Mouse (Mus musculus) embryo, embryonic 10 days (tissue): Measurements from ENCODE around the gene Fgf8.

Experiments
- DNase-seq: peaks from one replicate; pipeline ENCODE4 v3.0.0-alpha.2; 2015; ENCODE audit warnings: low spot score

The Fgf8 gene

DNA sequence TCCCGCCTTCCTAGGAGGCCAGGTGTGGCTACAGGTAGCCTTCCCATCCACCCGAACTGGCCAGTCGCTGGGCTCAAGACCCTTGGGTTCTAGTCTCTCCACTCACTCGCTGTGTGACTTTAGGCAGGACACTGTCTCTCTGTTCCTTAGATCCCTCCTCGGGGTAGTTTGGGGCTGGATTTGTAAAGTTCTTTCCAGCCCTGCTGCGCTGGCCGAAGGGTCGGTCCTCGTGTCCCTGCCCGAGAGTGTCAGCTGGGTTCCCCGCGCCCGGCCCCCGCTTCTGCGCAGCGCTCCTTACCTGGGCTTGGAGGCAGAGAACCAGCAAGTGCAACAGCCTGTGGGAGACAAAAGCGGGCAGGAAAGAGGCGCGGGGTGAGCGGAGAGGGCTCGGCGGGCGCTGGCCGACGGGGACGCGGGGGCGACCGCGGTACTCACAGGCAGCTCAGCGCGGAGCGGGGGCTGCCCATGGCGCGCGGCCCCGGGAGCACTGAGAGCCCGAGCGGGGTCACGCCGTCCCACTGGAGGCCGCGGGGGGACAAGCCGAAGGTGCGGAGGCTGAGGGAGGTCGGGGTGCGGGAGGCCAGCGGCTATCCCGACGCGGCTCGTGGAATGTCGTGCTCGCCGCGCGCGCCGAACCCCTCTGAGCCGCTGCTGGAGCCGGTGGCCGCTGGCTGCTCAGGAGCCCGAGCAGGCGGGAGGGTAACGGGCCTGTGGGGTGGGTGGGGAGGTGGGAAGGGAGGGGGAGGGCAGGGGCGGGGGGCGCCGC is at the start of gene Fgf8:
Fgf8 (minus strand) TSS at position 698 of the 766 bp plus-strand sequence.
- DNase-seq: peak; percentile 48

DNA sequence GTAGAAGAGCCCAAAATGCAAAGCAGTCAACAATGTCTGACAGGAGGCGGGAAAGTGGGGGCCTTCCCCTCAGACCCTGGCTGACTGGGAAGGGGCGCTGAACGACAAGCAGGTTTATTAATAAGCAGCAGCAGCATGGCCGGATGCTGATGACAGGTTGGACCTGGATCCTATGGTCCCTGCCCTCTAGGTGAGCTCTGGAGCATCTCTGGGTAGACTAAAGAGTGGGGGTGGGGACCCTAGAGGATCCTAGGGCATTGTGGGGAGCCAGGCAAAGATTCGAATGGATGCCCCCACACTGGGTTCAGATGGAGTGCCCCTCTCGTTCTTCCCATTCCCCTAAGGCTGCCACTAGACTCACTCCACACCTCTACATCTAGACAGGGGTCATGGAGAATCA is 49.7 kb upstream of the Fgf8 start:
- no peak for DNase-seq

DNA sequence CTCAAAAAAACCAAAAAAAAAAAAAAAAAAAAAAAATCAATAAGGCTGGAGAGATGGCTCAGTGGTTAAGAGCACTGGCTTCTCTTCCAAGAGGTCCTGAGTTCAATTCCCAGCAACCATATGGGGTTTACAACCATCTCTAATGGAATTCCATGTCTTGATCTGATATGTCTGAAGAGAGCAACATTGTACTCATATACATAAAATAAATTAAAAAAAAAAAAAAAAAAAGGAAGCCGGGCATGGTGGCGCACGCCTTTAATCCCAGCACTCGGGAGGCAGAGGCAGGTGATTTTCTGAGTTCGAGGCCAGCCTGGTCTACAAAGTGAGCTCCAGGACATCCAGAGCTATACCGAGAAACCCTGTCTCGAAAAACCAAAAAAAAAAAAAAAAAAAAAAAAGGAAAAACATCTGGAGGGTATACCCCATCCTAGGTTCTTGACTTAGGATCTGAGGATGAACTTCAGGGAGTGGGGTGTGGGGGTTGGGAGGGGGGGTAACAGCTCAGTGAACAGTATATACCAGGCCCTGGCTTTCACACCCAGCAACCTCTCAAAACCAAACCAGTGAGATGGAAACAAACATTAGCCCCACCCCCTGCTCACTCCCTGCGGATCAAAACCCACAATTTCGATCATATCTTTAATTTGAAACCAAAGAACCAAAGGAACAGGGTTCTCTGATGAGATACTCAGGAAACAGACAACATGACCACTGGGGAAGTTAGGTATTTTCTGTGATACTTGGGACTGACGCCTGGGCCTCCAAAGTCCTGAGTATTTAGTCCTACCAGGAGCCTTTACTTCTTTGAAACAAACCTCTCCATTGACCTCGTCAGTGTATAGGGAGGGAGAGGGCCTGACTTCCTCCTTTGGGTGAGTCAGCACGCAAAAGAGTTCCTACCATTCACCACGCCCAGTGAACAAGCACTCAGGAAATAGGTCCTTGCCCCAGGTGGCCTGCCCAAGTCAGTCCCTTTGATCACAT is 47.5 kb upstream of the Fgf8 start:
- DNase-seq: no peak

DNA sequence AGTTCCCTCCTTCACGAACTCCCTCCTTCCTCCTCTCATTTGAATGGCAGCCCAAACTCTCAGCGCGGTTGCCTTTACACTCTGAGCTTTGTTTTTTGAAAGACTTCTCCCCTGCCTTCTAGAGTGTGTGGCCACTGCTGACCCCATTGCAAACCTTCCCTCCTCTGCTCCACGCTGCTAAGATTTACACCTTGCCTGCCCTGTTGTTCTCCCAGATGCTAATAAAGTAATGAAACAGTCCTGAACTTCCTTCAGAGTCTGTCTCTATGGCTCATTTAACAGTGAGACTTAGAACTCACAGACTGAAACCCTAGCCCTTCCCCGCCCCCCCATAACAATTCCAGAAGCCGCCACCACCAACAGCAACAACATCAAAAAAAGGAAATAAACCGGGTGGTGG is 46.6 kb upstream of the Fgf8 start:
- DNase-seq: no peak

DNA sequence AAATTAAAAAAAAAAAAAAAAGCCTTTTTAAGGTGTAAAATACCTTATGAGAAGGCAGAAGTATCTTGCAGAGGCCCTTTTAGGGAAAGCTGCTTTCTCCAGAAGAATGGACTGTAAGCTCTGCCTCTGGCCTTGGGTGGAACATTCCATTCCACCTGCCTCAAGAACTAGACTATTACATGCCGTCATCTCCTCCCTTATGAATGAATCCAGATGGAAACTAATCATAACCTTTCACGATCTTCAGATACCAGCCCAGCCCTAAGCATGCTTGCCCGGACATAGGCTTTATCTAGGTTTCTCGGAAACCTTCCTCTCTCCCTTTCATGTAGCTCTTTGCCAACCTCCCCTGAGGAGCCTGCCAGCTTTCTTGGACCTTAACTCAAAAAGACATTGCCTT is 45.6 kb upstream of the Fgf8 start:
- DNase-seq: no peak

DNA sequence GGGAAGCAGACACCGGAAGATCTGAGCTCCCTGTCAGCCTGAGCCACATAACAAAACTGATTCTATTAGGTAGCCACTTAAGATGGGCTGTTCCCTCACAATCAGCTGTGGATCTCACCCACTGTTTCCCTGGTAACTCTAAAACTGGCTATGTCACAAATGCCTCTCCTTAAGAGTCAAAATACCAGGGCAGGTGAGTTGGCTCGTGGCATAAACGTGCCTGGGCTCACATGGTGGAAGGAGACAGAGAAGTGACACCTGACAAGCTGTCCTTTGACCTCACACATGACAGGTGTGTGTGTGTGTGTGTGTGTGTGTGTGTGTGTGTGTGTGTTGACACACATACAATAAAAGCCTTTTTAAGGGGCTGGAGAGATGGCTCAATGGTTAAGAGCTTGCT is 44.7 kb upstream of the Fgf8 start:
- no peak for DNase-seq

DNA sequence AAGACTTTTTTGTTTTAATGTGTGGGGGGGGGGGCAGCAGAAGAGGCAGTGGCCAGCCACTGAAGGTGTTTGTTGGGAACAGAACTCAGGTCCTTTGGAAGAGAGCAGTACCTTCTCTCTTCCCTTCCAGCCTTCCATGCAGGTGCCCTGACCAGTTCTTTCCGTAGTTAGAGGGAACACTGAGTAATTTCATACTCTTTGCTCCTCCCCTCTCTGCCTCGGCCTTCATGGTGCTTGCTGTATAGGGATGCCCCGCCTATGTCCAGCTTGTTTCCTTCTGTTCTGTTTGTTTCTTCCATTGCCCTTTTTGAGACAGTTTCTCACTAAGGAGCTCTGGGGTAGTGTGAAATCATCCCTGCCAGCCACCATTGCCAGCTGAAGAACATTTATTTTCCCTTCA is 42.8 kb upstream of the Fgf8 start:
- DNase-seq: no peak

DNA sequence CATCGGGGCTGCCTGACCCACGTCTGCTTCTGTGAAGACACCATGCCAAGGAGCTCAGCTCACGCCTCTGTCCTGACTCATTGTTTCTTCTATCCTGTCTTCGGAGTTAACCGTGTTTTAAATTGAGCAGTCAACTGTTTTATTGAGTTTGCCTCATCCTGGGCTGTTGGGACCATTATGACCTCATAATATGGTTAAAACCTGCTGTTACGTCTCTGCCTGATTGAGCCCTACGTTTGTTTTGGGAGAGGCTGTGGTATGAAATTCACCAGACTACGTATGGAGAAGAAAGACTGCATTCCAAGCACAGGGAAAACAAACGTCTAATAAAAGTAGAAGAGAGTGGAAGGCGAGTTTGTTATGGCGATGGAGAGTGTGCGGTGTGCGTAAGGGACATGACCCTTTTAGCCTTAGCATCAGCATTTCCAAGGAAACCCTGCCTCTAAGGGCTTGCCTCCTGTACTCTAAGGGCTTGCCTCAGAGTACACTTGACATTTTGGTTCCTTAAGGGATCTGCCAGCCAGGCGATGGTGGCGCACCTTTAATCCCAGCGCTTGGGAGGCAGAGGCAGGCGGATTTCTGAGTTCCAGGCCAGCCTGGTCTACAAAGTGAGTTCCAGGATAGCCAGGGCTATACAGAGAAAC is 41.3 kb upstream of the Fgf8 start:
- DNase-seq: peak; percentile 15

DNA sequence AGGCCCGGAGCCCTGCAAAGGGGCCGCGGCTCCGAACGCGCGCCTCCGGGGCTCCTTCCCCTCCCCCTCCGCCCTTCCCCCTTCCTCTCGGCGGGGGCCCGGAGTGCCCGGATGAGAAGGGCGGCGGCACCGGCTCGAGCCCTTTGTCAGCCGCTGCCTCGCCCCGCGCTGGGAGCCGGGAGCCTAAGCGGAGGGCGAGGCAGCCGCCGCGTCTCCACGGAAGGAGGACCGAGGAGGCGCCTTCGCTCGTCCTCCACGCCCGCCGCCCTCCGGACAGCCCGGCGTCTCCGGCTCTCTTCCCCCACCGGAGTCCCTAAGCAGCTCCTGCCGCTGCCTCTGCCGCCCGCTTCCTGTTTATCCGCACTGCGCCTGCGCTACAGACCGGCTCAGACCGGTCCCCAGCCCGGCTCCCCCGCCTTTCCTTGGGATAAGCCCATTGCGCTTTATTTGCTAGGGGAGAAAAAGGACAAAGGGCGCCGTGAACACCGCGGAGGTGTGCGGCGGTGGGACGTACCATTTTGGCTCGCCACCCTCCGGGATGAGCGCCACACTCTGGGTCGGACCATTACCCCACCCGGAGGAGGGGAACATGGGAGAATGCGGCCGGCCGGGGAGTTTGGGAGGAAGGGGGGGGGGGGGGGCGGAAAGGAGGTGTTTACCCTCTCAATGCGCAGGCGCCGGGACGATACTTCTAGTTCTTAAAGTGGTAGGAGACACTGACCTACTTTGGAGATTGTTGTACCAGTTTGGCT is 40.6 kb upstream of the Fgf8 start, which contains the start of gene Mgea5:
Mgea5 (minus strand) TSS at position 657 of the 752 bp plus-strand sequence.
- peak; percentile 99 for DNase-seq

DNA sequence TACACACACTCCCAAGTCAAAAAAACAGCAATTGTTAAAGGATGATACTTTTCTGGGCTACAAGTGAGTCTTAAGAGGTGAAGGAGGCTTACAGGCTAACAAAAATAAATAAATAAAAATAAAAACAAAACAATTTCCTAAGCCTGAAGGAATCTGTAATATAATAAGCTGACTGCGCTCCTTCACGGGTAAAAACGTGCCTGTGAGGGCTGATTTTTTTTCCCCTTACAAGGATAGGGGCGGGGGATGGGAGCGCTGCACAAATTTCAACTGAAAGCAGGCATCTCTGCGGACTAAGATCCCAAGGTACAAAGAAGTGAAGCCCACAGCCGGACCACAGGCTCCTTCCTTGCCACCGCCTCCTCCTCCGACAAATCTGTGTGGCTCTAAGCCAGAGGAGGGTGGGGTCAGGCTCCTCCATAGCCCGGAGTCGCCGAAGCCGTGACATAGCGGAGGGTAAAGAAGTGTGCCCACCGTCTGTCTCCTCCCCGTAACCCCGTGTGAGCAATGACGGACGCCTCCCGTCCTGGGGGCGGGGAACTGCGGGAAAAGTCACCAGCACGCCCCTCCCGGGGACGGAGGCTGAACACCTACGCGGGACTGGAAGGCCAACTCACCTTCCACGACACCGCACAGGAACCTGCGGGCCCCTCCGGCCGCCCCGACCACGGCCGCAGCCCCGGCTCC is 39.7 kb upstream of the Fgf8 start:
- DNase-seq: peak; percentile 80

DNA sequence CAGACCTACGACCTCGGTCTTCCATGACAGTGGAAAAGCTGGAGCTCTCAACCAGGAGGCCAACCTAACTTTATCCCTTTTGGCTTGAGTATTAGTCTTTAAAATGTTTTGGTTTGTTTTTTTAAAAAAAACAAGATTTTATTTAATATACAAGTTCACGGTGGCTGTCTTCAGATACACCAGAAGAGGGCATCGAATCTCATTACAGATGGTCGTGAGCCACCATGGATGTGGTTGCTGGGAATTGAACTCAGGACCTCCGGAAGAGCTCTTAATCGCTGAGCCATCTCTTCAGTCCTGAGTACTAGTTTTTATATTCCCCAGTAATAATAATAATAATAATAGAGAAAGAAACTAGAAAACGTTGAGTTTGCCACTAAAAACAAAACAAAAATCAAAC is 39.0 kb upstream of the Fgf8 start:
- DNase-seq: no peak

DNA sequence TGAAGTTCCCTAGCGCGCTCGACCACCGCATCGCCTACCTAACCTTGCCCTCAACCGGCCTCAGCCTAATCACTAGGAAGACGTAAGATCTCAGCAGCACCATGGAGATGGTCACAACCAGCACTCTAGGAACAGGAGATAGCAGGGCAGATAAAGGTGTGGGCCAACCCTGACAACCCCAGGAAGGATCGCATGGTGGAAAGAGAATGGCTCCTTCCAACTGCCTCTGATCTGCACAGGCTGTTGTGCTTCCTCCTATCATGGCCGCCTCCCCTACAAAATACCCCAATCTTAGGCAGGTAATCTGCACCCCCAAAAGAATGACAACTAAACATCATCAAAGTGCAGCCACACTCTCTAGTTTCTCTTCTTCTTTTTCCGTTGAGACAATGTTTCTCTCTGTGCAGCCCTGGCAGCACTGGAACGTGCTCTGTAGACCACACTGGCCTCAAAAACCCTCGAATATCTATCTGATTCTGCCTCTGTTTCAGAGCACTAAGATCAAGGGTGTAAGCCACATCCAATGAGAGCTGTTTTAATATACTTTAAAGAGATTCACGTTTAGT is 37.7 kb upstream of the Fgf8 start:
- DNase-seq: no peak

DNA sequence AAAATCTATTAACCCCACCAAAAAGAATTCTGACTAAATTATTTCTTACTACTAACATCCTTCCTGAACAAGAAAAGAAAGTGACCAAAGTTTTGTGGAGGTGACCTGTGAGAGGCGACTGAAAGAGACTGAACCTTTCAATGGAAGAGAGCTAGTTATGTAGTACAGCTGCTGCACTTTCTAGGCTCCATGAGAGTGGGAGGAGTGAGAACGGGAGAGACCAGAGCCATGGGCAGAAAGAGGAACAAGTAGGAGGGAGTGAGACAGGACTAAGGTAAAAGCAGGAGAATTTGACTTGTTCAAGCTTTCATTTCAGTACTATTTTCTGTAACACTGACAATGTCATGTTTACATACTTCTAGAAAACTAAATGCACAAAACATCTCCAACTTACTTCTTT is 32.8 kb upstream of the Fgf8 start:
- no peak for DNase-seq

DNA sequence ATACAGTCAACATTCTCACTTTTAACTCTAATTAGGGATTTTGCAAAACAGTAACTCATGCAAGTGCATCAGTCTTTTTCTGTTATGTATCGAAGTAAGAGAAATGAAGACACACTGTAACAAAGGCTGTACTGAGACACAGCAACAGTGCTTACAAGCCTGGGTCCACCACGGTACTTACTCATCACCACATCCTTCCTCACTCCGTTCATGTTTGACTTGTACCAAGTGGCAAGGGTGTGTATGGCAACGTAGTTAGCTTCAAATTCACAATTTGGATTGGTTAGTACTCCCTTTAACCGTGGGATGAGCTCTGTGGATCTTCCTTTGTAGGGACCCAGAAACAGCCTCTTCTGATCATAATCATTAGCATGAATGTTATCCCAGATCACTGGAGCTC is 28.8 kb upstream of the Fgf8 start:
- DNase-seq: no peak

DNA sequence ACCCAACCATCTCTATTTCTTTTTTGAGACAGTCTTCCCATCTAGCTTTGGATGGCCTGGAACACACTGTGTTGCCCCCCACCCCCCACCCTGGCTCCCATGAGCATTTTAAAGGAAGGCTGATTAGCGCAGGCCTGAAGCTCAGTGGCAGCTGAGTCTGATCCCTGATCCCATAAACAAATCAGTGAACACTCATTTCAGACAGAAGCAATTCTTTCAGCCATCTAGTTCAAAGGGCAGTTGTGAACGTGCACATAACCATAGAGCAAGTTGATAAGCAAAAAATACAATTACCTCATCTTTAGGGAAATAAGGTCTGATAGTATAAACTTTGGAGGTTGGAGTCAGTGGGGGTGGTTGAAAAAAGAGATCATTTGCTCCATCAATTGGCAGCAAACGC is 18.1 kb upstream of the Fgf8 start:
- no peak for DNase-seq

DNA sequence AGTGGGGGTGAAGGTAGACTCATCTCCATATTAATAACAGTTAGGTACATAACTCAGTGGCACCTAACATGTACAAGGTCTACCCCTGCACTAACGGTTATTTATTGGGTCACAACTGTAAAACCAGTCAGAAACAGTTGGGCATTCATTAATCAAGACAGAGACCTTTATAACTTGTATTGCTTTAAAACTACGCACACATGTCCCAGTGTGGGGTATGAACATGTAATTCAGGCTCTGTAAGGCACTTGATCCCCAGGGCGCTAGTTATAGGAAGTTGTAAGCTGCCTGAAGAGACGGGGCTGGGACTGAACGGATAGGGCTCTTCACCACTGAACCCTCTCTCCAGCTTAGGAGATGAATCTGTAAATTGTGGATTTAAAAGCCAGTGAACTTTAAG is 16.0 kb upstream of the Fgf8 start:
- DNase-seq: no peak

DNA sequence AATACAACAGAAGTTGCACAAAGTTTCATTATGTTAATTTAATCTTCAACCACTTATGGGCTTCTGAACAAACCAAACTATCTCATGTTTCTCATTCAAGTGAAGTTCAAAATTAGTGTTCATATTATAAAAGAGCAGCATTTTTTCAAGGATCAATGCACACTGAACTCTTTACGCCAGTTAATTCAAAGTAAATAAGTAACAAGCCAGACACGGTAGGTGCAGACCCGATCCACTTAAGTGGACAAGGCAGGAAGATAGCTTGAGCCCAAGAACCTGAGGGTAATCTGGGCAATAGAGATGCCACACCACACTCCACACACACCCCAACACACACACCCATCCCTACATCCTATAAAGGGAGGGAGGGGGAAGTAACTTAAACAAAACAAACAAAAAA is 10.8 kb upstream of the Fgf8 start:
- no peak for DNase-seq

DNA sequence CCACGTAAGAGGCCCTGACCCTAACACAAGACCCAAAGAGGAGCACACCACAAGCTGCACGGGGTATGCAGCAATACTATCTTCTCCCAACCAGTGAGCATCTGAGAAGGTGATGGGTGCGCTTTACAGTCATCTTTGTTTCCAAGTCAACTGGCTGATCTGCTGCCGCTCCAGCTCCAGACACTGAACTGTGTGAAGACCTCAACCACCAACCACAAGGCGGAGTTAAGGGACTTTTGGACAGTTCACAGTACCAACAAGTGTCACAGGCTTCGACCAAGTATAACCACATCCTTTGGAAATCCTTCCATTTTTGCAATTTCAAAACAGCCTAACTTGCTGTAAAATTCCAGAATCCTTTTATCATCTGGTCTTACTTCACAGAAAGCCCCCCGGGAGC is 9.2 kb upstream of the Fgf8 start:
- DNase-seq: no peak

DNA sequence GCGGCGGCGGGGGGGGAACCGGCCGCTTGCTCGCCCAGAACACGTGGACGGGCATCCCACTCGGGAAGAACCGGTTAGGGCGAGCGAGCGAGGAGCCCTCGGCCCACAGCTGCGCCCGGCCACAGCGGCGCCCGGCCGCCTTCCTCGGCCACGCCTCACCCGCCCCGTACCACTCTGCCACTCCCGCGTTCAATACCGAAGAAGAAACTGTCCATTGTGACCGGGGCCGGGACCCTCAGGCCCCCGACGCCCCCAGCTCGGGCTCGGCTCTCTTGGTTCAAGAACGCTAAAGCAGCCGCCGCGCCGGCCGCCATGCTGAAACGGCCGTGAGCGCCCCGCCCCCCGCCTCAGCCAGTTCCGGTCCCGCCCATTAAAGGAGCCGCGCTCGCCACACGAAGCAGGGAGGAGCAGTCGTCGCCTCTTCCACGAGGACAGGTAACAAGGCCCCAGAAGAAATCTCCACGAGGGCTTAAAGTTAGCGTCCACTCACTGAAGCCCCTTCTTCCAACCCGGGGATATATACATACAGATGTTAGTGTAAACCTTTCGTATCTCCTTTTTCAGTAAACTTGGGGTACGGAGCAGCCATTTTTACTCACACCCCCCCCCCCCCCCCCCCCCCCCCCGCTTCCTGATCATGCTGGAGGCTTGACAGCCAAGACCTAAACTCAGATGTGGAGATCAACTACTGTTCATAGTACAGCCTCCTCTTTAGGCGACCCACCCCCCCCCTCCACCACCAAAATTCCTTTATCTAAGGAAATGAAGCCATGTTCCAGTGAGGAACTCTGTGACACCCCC is 6.7 kb upstream of the Fgf8 start, which contains the start of gene Npm3:
Npm3 (minus strand) TSS at position 349 of the 801 bp plus-strand sequence.
- peak; percentile 82 for DNase-seq

DNA sequence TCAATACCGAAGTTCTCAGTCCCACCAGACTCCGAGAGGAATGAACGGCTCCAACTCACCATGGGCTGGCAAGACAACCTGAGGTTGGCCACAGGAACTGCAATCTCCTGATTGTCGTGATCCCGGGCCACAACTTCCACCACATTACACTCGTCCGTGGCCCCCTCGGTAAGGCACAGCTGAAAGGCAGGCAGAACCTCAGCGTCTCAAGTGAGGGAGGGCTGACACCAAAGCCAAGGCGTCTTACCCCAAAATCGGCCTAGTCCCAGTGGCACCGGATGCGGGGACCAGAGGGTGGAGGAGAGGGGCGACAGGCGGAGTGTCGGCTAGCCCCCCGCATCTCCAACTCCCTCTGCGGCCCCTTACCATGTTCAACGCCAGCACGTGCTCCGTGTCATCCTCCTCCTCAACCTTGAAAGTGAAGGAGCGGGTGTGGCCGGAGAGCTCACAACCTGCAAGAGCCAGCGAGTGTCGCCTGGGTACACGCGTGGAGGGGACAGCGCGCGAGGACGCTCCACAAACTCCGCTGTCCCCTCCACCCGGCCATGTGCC is 6.1 kb upstream of the Fgf8 start:
- DNase-seq: no peak
